ENCODE assay signal across 9 mouse cellular contexts in genomic region chrX:170674229-170674771, GRCm38 (mm10). TPM values are rescaled to one million over a fixed set of nuclear protein-coding genes. Genes with fewer than 3 reads are reported as not detected.
DNase-seq lines count a peak whose midpoint lies in the region; ATAC-seq lines count a peak whose summit lies in the region.
"Had no signal": no experiment of that assay in that cellular context is flagged by ENCODE, and none has a peak within 500 bp of the region (broad histone marks: within the 10 kb centered on the region; RNA-seq: fewer than 3 reads in every experiment).

No protein-coding gene starts in this region.

- H3K4me1 ChIP-seq in forebrain, embryonic 16.5 days (replicated peaks; ENCODE audit: control insufficient read depth, insufficient read depth, low read length), result no peaks in the 10 kb centered on the region
- H3K4me1 ChIP-seq in midbrain, embryonic 14.5 days (ENCODE audit: control insufficient read depth, insufficient read depth, low read length), result no peaks in the 10 kb centered on the region

- 88% methylated on average over 27 of the region's 27 CpGs for WGBS in forebrain, embryonic 16.5 days
- 79% methylated on average over 27 of the region's 27 CpGs for WGBS in midbrain, embryonic 14.5 days

- H3K4me3 ChIP-seq in forebrain, embryonic 16.5 days (replicated peaks; ENCODE audit: low read length), result peak overlapping the region; percentile 24
- peak overlapping the region; percentile 13 for H3K4me3 ChIP-seq in midbrain, embryonic 14.5 days (replicated peaks; ENCODE audit: low read depth, low read length)
- H3K4me3 ChIP-seq: myocyte had no signal

- H3K9me3 ChIP-seq in forebrain, embryonic 16.5 days (ENCODE audit: control insufficient read depth, low read length), result peaks cover 47% of the 10 kb centered on the region
- H3K9me3 ChIP-seq in midbrain, embryonic 14.5 days (ENCODE audit: control insufficient read depth, low read length), result peaks cover 48% of the 10 kb centered on the region

- H3K4me2 ChIP-seq in forebrain, embryonic 16.5 days (ENCODE audit: low read length), result no peak overlapping the region
- no peak overlapping the region for H3K4me2 ChIP-seq in midbrain, embryonic 14.5 days (ENCODE audit: low read length)

- H3K27me3 ChIP-seq in forebrain, embryonic 16.5 days (replicated peaks; ENCODE audit: control insufficient read depth, insufficient read depth, low read length), result no peaks in the 10 kb centered on the region
- H3K27me3 ChIP-seq in midbrain, embryonic 14.5 days (ENCODE audit: control insufficient read depth, insufficient read depth, low read length), result no peaks in the 10 kb centered on the region

- H3K9ac ChIP-seq in forebrain, embryonic 16.5 days (replicated peaks; ENCODE audit: low read depth, low read length), result no peak overlapping the region
- H3K9ac ChIP-seq in midbrain, embryonic 14.5 days (replicated peaks; ENCODE audit: low read length), result no peak overlapping the region

- peak; percentile 92 for DNase-seq in heart, adult 11 months
- DNase-seq in heart, adult 8-10 months (ENCODE audit: low spot score), result no peak
- peak; percentile 25 for DNase-seq in urinary bladder, adult 2 months (ENCODE audit: low spot score)
- DNase-seq in urinary bladder, adult 18-20 months (ENCODE audit: low spot score in 2 of 2), result no peak
- peak; percentile 2 to 63 for DNase-seq in kidney, postnatal 25 days
- peak; percentile 48 for DNase-seq in midbrain, embryonic 14.5 days
- peak; percentile 41 to 70 for DNase-seq in urinary bladder, postnatal 4 days (ENCODE audit: low spot score in 2 of 2)

- ATAC-seq in forebrain, embryonic 16.5 days, result peak; percentile 35
- peak; percentile 73; the same call in 1 of the 2 replicates for ATAC-seq in midbrain, embryonic 14.5 days (ENCODE audit: low FRiP score, low TSS enrichment)

- no peak overlapping the region for H3K27ac ChIP-seq in forebrain, embryonic 16.5 days (ENCODE audit: low read length)
- H3K27ac ChIP-seq in midbrain, embryonic 14.5 days (replicated peaks; ENCODE audit: low read depth, low read length), result no peak overlapping the region

- H3K36me3 ChIP-seq in forebrain, embryonic 16.5 days (ENCODE audit: control insufficient read depth, insufficient read depth), result peaks cover 9% of the 10 kb centered on the region
- H3K36me3 ChIP-seq in midbrain, embryonic 14.5 days (ENCODE audit: control insufficient read depth, insufficient read depth, low read length), result peaks cover 13% of the 10 kb centered on the region; the same call in 1 of the 2 replicates

RNA-seq across cellular contexts. Expression of gene Asmt, which starts 1.9 kb away (rescaled TPM):
- total RNA-seq in heart, adult 8-10 months (2022), result not detected
- not detected in 2 replicates for polyA plus RNA-seq in urinary bladder, adult 2 months (2012; rRNA removed)
- not detected in 2 replicates for polyA plus RNA-seq in forebrain, embryonic 16.5 days (2015; fragmentation: Nextera tagmentation; extraction: Ambion mirVana)
- not detected in 2 replicates for polyA plus RNA-seq in midbrain, embryonic 14.5 days (2014; fragmentation: Nextera tagmentation; extraction: Ambion mirVana)

Comparison
In these comparisons a context has a peak if more than half of its experiments do, and no peak if none do; other contexts are left out.
1. DNase-seq: peak in heart, adult 11 months (single experiment), urinary bladder, adult 2 months (single experiment), kidney, postnatal 25 days (2 of 2), midbrain, embryonic 14.5 days (single experiment) and urinary bladder, postnatal 4 days (2 of 2); none in heart, adult 8-10 months (single experiment) and urinary bladder, adult 18-20 months (0 of 2).